Mouse (Mus musculus): ENCODE results near the gene Abhd17c.

Gene Abhd17c

GRCm38 (mm10) chr7:84120142-84120760 lies 31.4 kb downstream of the Abhd17c start:
- in situ Hi-C loops (cut with MboI; ENCODE audit: low sequenced_read_pairs) = no loop called here

- in situ Hi-C loops (cut with MboI; ENCODE audit: low sequenced_read_pairs) = no loop called here
Measured at GRCm38 (mm10) chr7:84119216-84120105, 32.2 kb downstream of the Abhd17c start.

DNA sequence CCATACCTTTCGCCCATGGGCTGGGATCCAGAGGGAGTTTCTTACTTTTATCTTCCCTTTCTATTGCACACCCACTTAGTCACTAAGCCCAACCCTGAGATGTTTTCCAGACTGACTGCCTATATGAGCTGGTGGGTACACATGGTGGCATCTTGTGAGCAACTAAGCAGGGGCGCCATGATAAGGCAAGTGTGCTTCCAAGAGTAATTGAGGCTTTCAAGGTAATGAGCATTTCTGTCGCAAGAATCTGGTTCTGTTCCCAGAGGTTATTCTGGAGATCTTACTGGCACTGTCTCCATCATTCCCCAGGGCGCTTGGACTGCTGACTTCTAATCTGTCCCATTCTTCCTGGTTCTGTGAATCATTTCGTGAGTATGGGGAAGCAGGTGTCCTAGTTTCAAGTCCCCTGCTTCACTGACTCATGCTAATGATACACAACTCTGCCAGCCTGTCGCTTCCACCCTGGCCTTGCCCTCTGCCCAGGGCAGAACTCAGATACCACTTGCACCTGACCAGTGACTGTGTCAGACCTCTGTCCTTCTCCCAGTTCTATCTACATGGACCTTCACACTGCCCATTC lies 34.1 kb downstream of the Abhd17c start:
- in situ Hi-C loops (cut with MboI; ENCODE audit: low sequenced_read_pairs) = no loop called here

GRCm38 (mm10) chr7:84116621-84117542 lies 34.8 kb downstream of the Abhd17c start:
- in situ Hi-C loops (cut with MboI; ENCODE audit: low sequenced_read_pairs) = no loop called here

DNA sequence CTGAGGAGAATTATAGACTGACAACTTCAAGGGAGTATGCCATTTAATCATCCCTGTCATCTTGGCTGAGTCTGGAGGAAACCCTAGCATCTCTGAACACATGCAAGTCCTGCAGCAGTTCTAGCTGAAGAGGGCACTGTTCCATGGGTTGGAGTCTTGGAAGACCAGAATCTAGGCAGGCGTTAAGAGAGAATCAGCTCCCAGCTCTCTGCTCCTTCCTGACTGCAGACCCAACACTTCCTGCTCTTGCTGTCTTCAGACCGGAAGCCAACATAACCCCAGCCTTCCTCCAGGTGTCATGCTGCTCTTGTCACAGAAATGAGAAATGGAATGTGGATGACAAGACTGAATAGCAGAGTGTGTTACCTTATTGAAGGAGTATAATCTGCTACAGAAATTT lies 36.3 kb downstream of the Abhd17c start:
- in situ Hi-C loops (cut with MboI; ENCODE audit: low sequenced_read_pairs) = no loop called here

GRCm38 (mm10) chr7:84114775-84115174 lies 36.9 kb downstream of the Abhd17c start:
- in situ Hi-C loops (cut with MboI; ENCODE audit: low sequenced_read_pairs) = no loop called here

DNA sequence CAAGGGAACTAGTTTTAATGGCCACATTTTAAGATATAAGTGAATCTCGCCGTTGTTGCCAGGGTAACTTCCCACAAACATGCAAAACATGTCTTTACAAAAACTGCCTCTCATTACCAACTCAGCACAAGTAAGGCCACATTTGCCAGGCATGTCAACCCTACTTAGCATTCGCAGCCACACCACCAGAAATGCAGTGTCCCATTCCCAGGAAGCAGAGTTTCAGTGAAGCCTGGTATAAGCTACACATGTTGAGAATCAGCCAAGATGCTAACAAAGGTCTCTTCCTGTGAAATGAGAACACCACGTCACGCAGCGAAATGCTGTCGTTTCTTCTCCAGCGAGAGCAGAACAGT lies 38.7 kb downstream of the Abhd17c start:
- in situ Hi-C loops (cut with MboI; ENCODE audit: low sequenced_read_pairs) = no loop called here

GRCm38 (mm10) chr7:84112351-84113034 lies 39.2 kb downstream of the Abhd17c start:
- in situ Hi-C loops (cut with MboI; ENCODE audit: low sequenced_read_pairs) = no loop called here

- in situ Hi-C loops (cut with MboI; ENCODE audit: low sequenced_read_pairs) = no loop called here
Measured at GRCm38 (mm10) chr7:84111716-84112350, 39.9 kb downstream of the Abhd17c start.

DNA sequence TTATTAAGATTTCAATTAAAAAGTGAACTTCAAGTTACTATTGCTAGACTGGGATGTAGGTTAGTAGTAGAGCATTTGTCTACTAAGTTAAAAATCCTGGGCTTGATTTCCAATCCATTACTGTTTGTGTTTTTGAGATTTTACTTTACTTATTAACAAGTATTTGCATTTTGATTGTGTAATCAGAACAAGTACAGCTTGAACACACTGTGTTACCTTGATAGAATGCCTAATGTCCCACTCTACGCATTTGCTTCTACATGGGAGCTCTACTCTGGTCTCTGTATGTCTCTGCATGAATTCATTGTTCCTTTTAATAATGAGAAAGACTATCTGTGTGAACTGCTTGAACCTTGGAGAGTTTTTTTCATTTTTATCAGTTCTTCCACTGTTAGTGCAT lies 44.8 kb downstream of the Abhd17c start:
- in situ Hi-C loops (cut with MboI; ENCODE audit: low sequenced_read_pairs) = no loop called here

GRCm38 (mm10) chr7:84102589-84102988 lies 49.1 kb downstream of the Abhd17c start:
- in situ Hi-C loops (cut with MboI; ENCODE audit: low sequenced_read_pairs) = no loop called here

GRCm38 (mm10) chr7:84100672-84101071 lies 51.0 kb downstream of the Abhd17c start:
- in situ Hi-C loops (cut with MboI; ENCODE audit: low sequenced_read_pairs) = no loop called here

- in situ Hi-C loops (cut with MboI; ENCODE audit: low sequenced_read_pairs) = no loop called here
Measured at GRCm38 (mm10) chr7:84098098-84098497, 53.6 kb downstream of the Abhd17c start.

- in situ Hi-C loops (cut with MboI; ENCODE audit: low sequenced_read_pairs) = no loop called here
Measured at GRCm38 (mm10) chr7:84096501-84096900, 55.2 kb downstream of the Abhd17c start.

- in situ Hi-C loops (cut with MboI; ENCODE audit: low sequenced_read_pairs) = no loop called here
Measured at GRCm38 (mm10) chr7:84090793-84091192, 60.9 kb downstream of the Abhd17c start.

DNA sequence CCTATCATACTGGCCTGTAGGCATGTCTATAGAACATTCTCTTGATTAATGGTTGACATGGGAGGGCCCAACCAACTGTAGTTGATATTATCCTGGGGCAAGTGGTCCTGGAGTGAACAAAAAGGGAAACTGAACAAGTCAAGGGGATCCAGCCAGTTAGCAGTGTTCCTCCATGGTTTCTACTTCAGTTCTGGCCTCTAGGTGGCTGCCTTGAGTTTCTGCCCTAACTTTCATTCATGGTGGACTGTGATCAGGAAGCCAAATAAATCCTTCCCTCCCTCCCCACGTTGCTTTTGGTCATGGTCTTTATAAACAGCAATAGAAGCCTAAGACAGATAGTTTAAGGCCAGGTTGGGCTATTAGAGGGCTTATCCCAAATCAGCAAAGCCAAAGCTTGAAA lies 61.9 kb downstream of the Abhd17c start:
- in situ Hi-C loops (cut with MboI; ENCODE audit: low sequenced_read_pairs) = loop anchor here (5.0 kb wide), 1 partner anchor 188 kb away; no protein-coding TSS in a partner anchor

DNA sequence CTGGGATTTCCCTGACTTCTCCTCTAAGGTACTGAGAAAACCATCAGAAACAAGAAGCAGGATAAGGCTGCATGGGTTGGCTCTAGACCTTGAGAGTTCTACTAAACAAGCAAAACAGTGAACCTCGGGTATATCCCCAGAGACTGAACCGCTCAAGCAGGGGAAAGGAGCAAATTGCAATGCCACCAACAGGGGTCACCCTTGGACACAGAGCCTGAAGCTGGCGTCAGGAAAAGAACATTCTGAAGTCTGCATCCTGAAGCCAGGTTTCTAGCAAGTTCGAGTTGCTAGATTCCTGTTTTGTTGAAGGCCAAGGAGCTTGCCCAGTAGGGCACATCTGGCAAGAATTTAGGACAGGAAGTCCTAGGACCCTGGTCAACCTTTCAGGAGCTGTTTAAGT lies 62.7 kb downstream of the Abhd17c start:
- in situ Hi-C loops (cut with MboI; ENCODE audit: low sequenced_read_pairs) = loop anchor here (5.0 kb wide), 1 partner anchor 188 kb away; no protein-coding TSS in a partner anchor

- in situ Hi-C loops (cut with MboI; ENCODE audit: low sequenced_read_pairs) = loop anchor here (5.0 kb wide), 1 partner anchor 189 kb away; no protein-coding TSS in a partner anchor
Measured at GRCm38 (mm10) chr7:84088191-84088590, 63.5 kb downstream of the Abhd17c start.

DNA sequence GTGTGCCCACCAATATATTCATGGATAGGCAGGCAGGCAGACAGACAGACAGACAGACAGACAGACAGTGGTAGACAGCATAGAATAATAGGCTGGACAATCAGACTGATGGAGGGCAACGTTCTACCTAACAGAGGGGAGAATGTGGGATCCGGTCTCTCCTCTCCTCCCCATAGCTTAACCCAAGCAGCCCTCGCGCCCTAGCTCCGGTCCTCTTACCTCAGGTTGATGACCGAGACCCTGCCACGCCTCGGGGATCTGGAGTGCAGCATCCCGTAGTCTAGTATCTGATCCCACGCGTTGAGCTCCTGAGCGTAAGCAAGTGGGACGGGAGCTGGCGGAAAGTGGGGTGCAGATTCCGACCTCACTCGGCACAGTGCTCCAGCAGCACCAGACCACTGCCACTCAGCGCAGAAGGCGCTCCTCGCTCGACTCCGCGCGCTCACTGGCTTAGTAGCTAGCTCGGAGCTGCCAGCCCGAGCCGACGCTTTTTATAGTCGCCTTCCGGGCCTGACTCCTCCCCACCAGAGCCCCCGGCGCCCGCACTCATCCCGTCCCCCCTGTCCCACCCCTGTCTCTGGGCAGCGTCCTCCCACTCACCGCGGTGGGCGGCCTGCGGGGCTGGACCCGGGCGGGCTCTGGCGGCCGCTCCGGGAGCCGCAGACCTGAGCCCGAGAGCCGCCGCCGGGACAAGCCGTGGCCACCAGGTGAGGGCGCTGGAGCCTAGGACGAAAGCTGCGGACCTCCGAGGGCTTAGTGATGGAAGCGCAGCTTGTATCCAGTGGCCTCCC lies 65.5 kb downstream of the Abhd17c start, which contains the start of gene Cemip:
Cemip (minus strand) TSS at position 464 of the 791 bp plus-strand sequence.
- in situ Hi-C loops (cut with MboI; ENCODE audit: low sequenced_read_pairs) = loop anchor here (5.0 kb wide), 1 partner anchor 191 kb away; no protein-coding TSS in a partner anchor
